Mouse (Mus musculus) granulocyte monocyte progenitor cell, adult 5-6 weeks (primary cell): ENCODE data around the gene Tmem14a. TPM values are rescaled to one million over a fixed set of nuclear protein-coding genes. Genes with fewer than 3 reads are reported as not detected.

Experiments
- total RNA-seq, 2 experiments: library from RNA; stranded (forward) in 1 of 2; stranded (reverse) in 1 of 2; fragments of 200-712, 200-1000 nt in 1 of 2; fragments of >200 nt in 1 of 2; fragmentation: Nextera tagmentation in 1 of 2; gene quantifications; 2 replicates each; pipeline ENCODE4 v1.2.3; 2014 to 2017

Gene Tmem14a
- total RNA-seq, 2 experiments from 2014 or later, result 1.1 to 1.4 TPM

Other genes with a start within 250 kb of the Tmem14a start
- 8.9 and 9.3 TPM in 2 replicates for gene Tram2, start 139.3 kb upstream of the Tmem14a start, total RNA-seq (2014; fragmentation: Nextera tagmentation)
- 2.2 and 4.0 TPM in 2 replicates for gene Tram2, start 139.3 kb upstream of the Tmem14a start, total RNA-seq (2017)
- gene Gsta3, start 22.0 kb downstream of the Tmem14a start, total RNA-seq (2014; fragmentation: Nextera tagmentation), result 0.90 TPM in 1 of 2 replicates, not detected in the other
- 0.52 TPM in 1 of 2 replicates, not detected in the other for gene Gsta3, start 22.0 kb downstream of the Tmem14a start, total RNA-seq (2017)
- gene Khdc1a, start 131.1 kb downstream of the Tmem14a start, total RNA-seq (2014; fragmentation: Nextera tagmentation), result not detected in 2 replicates
- gene Khdc1a, start 131.1 kb downstream of the Tmem14a start, total RNA-seq (2017), result not detected in 2 replicates
- not detected in 2 replicates for gene Khdc1c, start 149.8 kb downstream of the Tmem14a start, total RNA-seq (2014; fragmentation: Nextera tagmentation)
- gene Khdc1c, start 149.8 kb downstream of the Tmem14a start, total RNA-seq (2017), result not detected in 2 replicates
- gene Khdc1b, start 165.0 kb downstream of the Tmem14a start, total RNA-seq (2014; fragmentation: Nextera tagmentation), result not detected in 2 replicates
- gene Khdc1b, start 165.0 kb downstream of the Tmem14a start, total RNA-seq (2017), result not detected in 2 replicates